Mouse (Mus musculus): ENCODE data around the gene Eef1a2. TPM values are rescaled to one million over a fixed set of nuclear protein-coding genes. Genes with fewer than 3 reads are reported as not detected.

Eef1a2 gene
- 0.10 and 0.17 TPM in 2 replicates for polyA plus RNA-seq (2015; fragmentation: Nextera tagmentation; extraction: Ambion mirVana)

DNA sequence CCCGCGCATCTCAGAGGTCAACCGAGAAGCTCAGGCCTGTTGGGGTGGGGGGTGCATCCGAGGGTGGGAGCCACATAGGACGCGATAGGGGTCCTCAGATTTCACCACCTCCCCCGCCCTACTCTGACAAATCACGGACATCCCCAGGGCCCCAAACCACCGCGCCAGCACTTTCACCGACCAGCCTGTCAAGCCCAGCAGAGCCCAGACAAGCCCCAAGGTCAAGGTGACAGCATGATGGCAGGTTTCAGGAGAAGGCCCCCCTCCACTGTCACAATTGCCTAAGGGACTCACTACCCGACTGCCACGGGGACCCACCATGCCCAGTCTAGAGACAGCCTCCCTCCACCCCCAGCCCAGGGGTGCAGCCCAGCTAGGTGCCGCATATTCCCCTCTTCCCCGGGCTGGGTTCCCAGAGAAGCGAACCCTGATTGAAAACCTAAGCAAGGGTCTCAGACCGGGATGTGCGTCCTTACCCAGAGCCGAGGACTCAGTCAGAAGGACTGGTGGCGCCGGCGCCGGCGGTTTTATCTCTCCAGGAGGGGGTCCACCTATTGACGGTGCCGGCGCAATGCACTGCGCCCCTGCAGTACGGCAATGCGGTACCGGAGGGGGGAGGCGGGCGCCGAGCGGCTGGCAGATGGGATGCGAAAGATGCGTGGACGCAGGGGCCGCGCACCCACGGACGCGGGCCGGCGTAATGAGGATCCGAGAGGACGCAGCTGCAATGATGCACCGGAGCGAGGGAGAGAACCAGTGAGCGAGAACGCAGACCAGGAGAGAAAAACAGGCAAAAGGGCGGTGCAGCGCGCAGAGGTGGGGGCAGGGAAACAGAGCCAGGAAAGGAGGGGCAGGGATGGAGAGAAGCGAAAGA, at the start of gene Eef1a2:
Gene Eef1a2, minus strand, starts transcription at position 767 of the 874 bp plus-strand sequence.
- no peaks in the 10 kb centered on the region for H3K9me3 ChIP-seq (replicated peaks; ENCODE audit: control insufficient read depth, low read length)
- peaks cover 26% of the 10 kb centered on the region for H3K27me3 ChIP-seq (ENCODE audit: control insufficient read depth, insufficient read depth, low read length)
- H3K4me3 ChIP-seq (replicated peaks; ENCODE audit: low read length): peak within 1 kb of the TSS; percentile 15; the same call in 1 of the 2 replicates
- WGBS: 3% methylated on average over 55 of the region's 55 CpGs
- H3K27ac ChIP-seq (ENCODE audit: low read length): no peak within 1 kb of the TSS
- no peak for ATAC-seq (ENCODE audit: insufficient read depth, low FRiP score)
- H3K4me1 ChIP-seq (ENCODE audit: control insufficient read depth, insufficient read depth, low read length): no peaks in the 10 kb centered on the region
- peak within 1 kb of the TSS; percentile 35; the same call in 1 of the 2 replicates for H3K4me2 ChIP-seq (ENCODE audit: low read depth, low read length)
- no peaks in the 10 kb centered on the region for H3K36me3 ChIP-seq (ENCODE audit: control insufficient read depth, insufficient read depth, low read length)
- no peak within 1 kb of the TSS; the same call in 1 of the 2 replicates for H3K9ac ChIP-seq (ENCODE audit: low read length)

- H3K4me3 ChIP-seq (replicated peaks; ENCODE audit: low read length): no peak overlapping the region
- H3K9me3 ChIP-seq (replicated peaks; ENCODE audit: control insufficient read depth, low read length): no peaks in the 10 kb centered on the region
- no peaks in the 10 kb centered on the region for H3K4me1 ChIP-seq (ENCODE audit: control insufficient read depth, insufficient read depth, low read length)
- no peaks in the 10 kb centered on the region for H3K27me3 ChIP-seq (ENCODE audit: control insufficient read depth, insufficient read depth, low read length)
- H3K36me3 ChIP-seq (ENCODE audit: control insufficient read depth, insufficient read depth, low read length): no peaks in the 10 kb centered on the region
- WGBS: 63% methylated on average over 9 of the region's 9 CpGs
- no peak overlapping the region for H3K9ac ChIP-seq (ENCODE audit: low read length)
- ATAC-seq (ENCODE audit: insufficient read depth, low FRiP score): peak; percentile 51; the same call in 1 of the 2 replicates
- H3K27ac ChIP-seq (ENCODE audit: low read length): no peak overlapping the region
- H3K4me2 ChIP-seq (ENCODE audit: low read depth, low read length): no peak overlapping the region
Measured at GRCm38 (mm10) chr2:181206118-181206517, 49.3 kb upstream of the Eef1a2 start.

DNA sequence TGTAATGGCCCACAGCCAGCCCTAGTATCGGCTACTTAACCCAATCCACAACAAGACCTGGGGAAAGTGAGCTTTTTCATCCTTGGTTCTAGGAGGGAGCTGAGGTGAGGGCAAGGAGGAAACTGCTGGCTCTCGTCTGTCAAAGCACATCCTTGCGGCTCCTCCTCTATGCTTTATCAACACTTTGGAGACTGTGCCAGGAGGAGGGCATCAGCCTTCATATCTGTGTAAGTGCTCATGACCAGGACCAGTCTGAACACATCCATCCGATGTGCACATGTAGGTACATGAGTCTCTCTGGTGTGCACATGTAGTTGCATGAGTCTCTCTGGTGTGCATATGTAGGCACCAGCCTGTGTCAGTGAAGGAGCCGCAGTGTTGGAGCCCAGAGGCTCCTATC, 48.9 kb upstream of the Eef1a2 start:
- Histone ChIP-seq H3K4me1 (ENCODE audit: control insufficient read depth, insufficient read depth, low read length) (no peaks in the 10 kb centered on the region), H3K36me3 (ENCODE audit: control insufficient read depth, insufficient read depth, low read length) (no peaks in the 10 kb centered on the region), H3K27ac (ENCODE audit: low read length) (no peak overlapping the region), H3K9ac (ENCODE audit: low read length) (no peak overlapping the region), H3K9me3 (replicated peaks; ENCODE audit: control insufficient read depth, low read length) (no peaks in the 10 kb centered on the region), H3K4me2 (ENCODE audit: low read depth, low read length) (no peak overlapping the region), H3K4me3 (replicated peaks; ENCODE audit: low read length) (no peak overlapping the region), H3K27me3 (ENCODE audit: control insufficient read depth, insufficient read depth, low read length) (no peaks in the 10 kb centered on the region)
- no peak for ATAC-seq (ENCODE audit: insufficient read depth, low FRiP score)
- 77% methylated on average over 5 of the region's 5 CpGs for WGBS

GRCm38 (mm10) chr2:181202886-181203285, 46.1 kb upstream of the Eef1a2 start:
- no peaks in the 10 kb centered on the region for H3K9me3 ChIP-seq (replicated peaks; ENCODE audit: control insufficient read depth, low read length)
- 64% methylated on average over 6 of the region's 6 CpGs for WGBS
- ATAC-seq (ENCODE audit: insufficient read depth, low FRiP score): no peak
- H3K4me1 ChIP-seq (ENCODE audit: control insufficient read depth, insufficient read depth, low read length): no peaks in the 10 kb centered on the region
- H3K4me2 ChIP-seq (ENCODE audit: low read depth, low read length): no peak overlapping the region
- no peak overlapping the region for H3K27ac ChIP-seq (ENCODE audit: low read length)
- H3K27me3 ChIP-seq (ENCODE audit: control insufficient read depth, insufficient read depth, low read length): no peaks in the 10 kb centered on the region
- H3K9ac ChIP-seq (ENCODE audit: low read length): no peak overlapping the region
- no peak overlapping the region for H3K4me3 ChIP-seq (replicated peaks; ENCODE audit: low read length)
- no peaks in the 10 kb centered on the region for H3K36me3 ChIP-seq (ENCODE audit: control insufficient read depth, insufficient read depth, low read length)

- no peaks in the 10 kb centered on the region for H3K9me3 ChIP-seq (replicated peaks; ENCODE audit: control insufficient read depth, low read length)
- H3K4me2 ChIP-seq (ENCODE audit: low read depth, low read length): no peak within 1 kb of the TSS
- H3K4me3 ChIP-seq (replicated peaks; ENCODE audit: low read length): no peak within 1 kb of the TSS
- 79% methylated on average over 3 of the region's 3 CpGs for WGBS
- no peak within 1 kb of the TSS for H3K9ac ChIP-seq (ENCODE audit: low read length)
- H3K4me1 ChIP-seq (ENCODE audit: control insufficient read depth, insufficient read depth, low read length): no peaks in the 10 kb centered on the region
- H3K27ac ChIP-seq (ENCODE audit: low read length): no peak within 1 kb of the TSS
- no peak for ATAC-seq (ENCODE audit: insufficient read depth, low FRiP score)
- H3K27me3 ChIP-seq (ENCODE audit: control insufficient read depth, insufficient read depth, low read length): no peaks in the 10 kb centered on the region
- H3K36me3 ChIP-seq (ENCODE audit: control insufficient read depth, insufficient read depth, low read length): no peaks in the 10 kb centered on the region
Measured at GRCm38 (mm10) chr2:181202422-181202821, 45.6 kb upstream of the Eef1a2 start, which contains the start of gene Ptk6. Gene Ptk6, minus strand, starts transcription at chr2:181202789.

DNA sequence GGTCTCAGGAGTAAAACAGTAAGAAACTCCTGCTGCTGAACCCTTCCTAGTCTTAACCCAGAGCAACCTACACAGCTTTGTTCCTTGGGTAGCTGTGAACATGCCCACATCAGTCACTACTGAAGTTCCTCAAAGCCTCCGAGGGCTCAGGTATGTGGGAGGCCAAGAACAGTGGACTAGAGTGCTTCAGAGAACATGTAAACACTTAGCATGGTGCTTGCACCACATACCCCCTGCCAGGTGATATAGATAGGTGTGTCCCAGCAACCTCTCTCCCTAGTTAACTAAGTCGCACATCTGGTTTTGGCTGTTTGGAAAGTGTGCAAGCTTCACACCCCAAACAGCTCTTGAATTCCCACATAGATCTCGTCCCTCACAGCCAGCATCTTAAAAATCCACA, 44.8 kb upstream of the Eef1a2 start:
- WGBS: 66% methylated on average over 3 of the region's 3 CpGs

GRCm38 (mm10) chr2:181196628-181197300, 40.0 kb upstream of the Eef1a2 start:
- no peak overlapping the region for H3K27ac ChIP-seq (ENCODE audit: low read length)
- ATAC-seq (ENCODE audit: insufficient read depth, low FRiP score): no peak
- no peak overlapping the region for H3K9ac ChIP-seq (ENCODE audit: low read length)
- no peak overlapping the region for H3K4me2 ChIP-seq (ENCODE audit: low read depth, low read length)
- WGBS: 83% methylated on average over 4 of the region's 4 CpGs
- H3K4me1 ChIP-seq (ENCODE audit: control insufficient read depth, insufficient read depth, low read length): no peaks in the 10 kb centered on the region
- H3K4me3 ChIP-seq (replicated peaks; ENCODE audit: low read length): no peak overlapping the region
- no peaks in the 10 kb centered on the region for H3K27me3 ChIP-seq (ENCODE audit: control insufficient read depth, insufficient read depth, low read length)
- H3K36me3 ChIP-seq (ENCODE audit: control insufficient read depth, insufficient read depth, low read length): no peaks in the 10 kb centered on the region
- no peaks in the 10 kb centered on the region for H3K9me3 ChIP-seq (replicated peaks; ENCODE audit: control insufficient read depth, low read length)

More for the DNA sequence above, 44.8 kb upstream of the Eef1a2 start:
- ATAC-seq (ENCODE audit: insufficient read depth, low FRiP score): no peak
- Histone ChIP-seq H3K36me3 (ENCODE audit: control insufficient read depth, insufficient read depth, low read length) (no peaks in the 10 kb centered on the region), H3K9me3 (replicated peaks; ENCODE audit: control insufficient read depth, low read length) (no peaks in the 10 kb centered on the region), H3K4me2 (ENCODE audit: low read depth, low read length) (no peak overlapping the region), H3K4me3 (replicated peaks; ENCODE audit: low read length) (no peak overlapping the region), H3K27ac (ENCODE audit: low read length) (no peak overlapping the region), H3K9ac (ENCODE audit: low read length) (no peak overlapping the region), H3K27me3 (ENCODE audit: control insufficient read depth, insufficient read depth, low read length) (no peaks in the 10 kb centered on the region), H3K4me1 (ENCODE audit: control insufficient read depth, insufficient read depth, low read length) (no peaks in the 10 kb centered on the region)

DNA sequence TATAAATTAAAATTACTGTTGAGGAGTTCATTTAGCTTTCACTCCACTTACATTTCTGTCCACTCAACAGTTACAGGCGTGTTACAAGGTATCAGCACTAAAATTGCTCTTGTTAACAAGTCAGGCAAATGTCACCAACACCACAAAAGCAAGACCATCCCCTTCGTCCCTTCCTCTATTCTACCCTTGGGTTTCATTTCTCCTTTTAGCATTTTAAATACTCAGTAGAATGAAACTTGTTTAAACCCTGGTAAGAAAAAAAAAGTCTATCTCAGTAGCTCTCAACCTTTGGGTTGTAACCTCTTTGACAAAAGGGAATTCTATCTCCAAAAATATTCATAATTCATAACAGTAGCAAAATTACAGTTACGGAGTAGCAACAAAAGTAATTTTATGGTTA, 36.2 kb upstream of the Eef1a2 start:
- Histone ChIP-seq H3K36me3 (ENCODE audit: control insufficient read depth, insufficient read depth, low read length) (no peaks in the 10 kb centered on the region), H3K9me3 (replicated peaks; ENCODE audit: control insufficient read depth, low read length) (no peaks in the 10 kb centered on the region), H3K4me1 (ENCODE audit: control insufficient read depth, insufficient read depth, low read length) (peaks cover 4% of the 10 kb centered on the region; the same call in 1 of the 2 replicates), H3K4me3 (replicated peaks; ENCODE audit: low read length) (no peak overlapping the region), H3K9ac (ENCODE audit: low read length) (no peak overlapping the region), H3K27ac (ENCODE audit: low read length) (no peak overlapping the region), H3K27me3 (ENCODE audit: control insufficient read depth, insufficient read depth, low read length) (no peaks in the 10 kb centered on the region), H3K4me2 (ENCODE audit: low read depth, low read length) (no peak overlapping the region)
- no peak for ATAC-seq (ENCODE audit: insufficient read depth, low FRiP score)
- WGBS: 74% methylated on average over 3 of the region's 3 CpGs

- no peaks in the 10 kb centered on the region for H3K27me3 ChIP-seq (ENCODE audit: control insufficient read depth, insufficient read depth, low read length)
- ATAC-seq (ENCODE audit: insufficient read depth, low FRiP score): no peak
- H3K4me2 ChIP-seq (ENCODE audit: low read depth, low read length): no peak overlapping the region
- H3K9me3 ChIP-seq (replicated peaks; ENCODE audit: control insufficient read depth, low read length): no peaks in the 10 kb centered on the region
- no peak overlapping the region for H3K4me3 ChIP-seq (replicated peaks; ENCODE audit: low read length)
- H3K27ac ChIP-seq (ENCODE audit: low read length): no peak overlapping the region
- peaks cover 4% of the 10 kb centered on the region; the same call in 1 of the 2 replicates for H3K4me1 ChIP-seq (ENCODE audit: control insufficient read depth, insufficient read depth, low read length)
- WGBS: 69% methylated on average over 4 of the region's 4 CpGs
- H3K9ac ChIP-seq (ENCODE audit: low read length): no peak overlapping the region
- H3K36me3 ChIP-seq (ENCODE audit: control insufficient read depth, insufficient read depth, low read length): no peaks in the 10 kb centered on the region
Measured at GRCm38 (mm10) chr2:181191936-181192335, 35.1 kb upstream of the Eef1a2 start.
